Mouse (Mus musculus) forebrain, embryonic 10.5 days (tissue): Measurements from ENCODE around the gene Rtn4rl1. TPM values are rescaled to one million over a fixed set of nuclear protein-coding genes. Genes with fewer than 3 reads are reported as not detected.

Experiments
- DNase-seq: peaks from one replicate; pipeline ENCODE4 v3.0.0-alpha.2; 2017; ENCODE audit warnings: low spot score; ENCODE audit errors: extremely low spot score
- H3K27ac ChIP-seq: fragments of 300-500 bp; sonication (generic); 2 replicates; pipeline ENCODE4 v1.5.1; 2016; ENCODE audit warnings: mild to moderate bottlenecking
- H3K27me3 ChIP-seq: fragments of 300-500 bp; sonication (generic); 2 replicates; pipeline ENCODE4 v1.6.1; 2016; ENCODE audit warnings: mild to moderate bottlenecking; ENCODE audit not compliant: poor library complexity, severe bottlenecking
- H3K36me3 ChIP-seq: fragments of 300-500 bp; sonication (generic); replicated peaks from 2 replicates; pipeline ENCODE4 v1.6.1; 2016; ENCODE audit warnings: mild to moderate bottlenecking, moderate library complexity
- H3K4me1 ChIP-seq: fragments of 300-500 bp; sonication (generic); 2 replicates; pipeline ENCODE4 v1.6.1; 2016
- H3K4me3 ChIP-seq: fragments of 300-500 bp; sonication (generic); 2 replicates; pipeline ENCODE4 v1.5.1; 2016; ENCODE audit warnings: mild to moderate bottlenecking, moderate library complexity
- H3K9me3 ChIP-seq: fragments of 300-500 bp; sonication (generic); 2 replicates; pipeline ENCODE4 v1.6.1; 2016; ENCODE audit warnings: mild to moderate bottlenecking, moderate library complexity
- WGBS: fragments of 180-500 bp; shearing (Covaris S2); methylation state at CpG from one replicate; pipeline ENCODE4 v1.1.7; 2016; 5-methylcytosine and 5-hydroxymethylcytosine counted together
- polyA plus RNA-seq: library from polyadenylated mRNA; unstranded; fragments of >200 nt; fragmentation: Nextera tagmentation; extraction: Ambion mirVana; gene quantifications from 2 replicates; pipeline ENCODE4 v1.2.1, GENCODE M21; 2016

The Rtn4rl1 gene
- polyA plus RNA-seq, 1 experiment from 2014 or later: 1.1 TPM

- no peak overlapping the region for H3K27ac ChIP-seq
- DNase-seq: no peak
- H3K27me3 ChIP-seq: peaks cover 16% of the 10 kb centered on the region
- H3K4me1 ChIP-seq: peaks cover 21% of the 10 kb centered on the region
- no peak overlapping the region for H3K4me3 ChIP-seq
- no peaks in the 10 kb centered on the region for H3K9me3 ChIP-seq
- 83% methylated on average over 5 of the region's 5 CpGs for WGBS
- no peaks in the 10 kb centered on the region for H3K36me3 ChIP-seq
These were observed 61.7 kb downstream of the Rtn4rl1 start for GRCm38 (mm10) chr11:75255330-75255729.

GRCm38 (mm10) chr11:75257056-75257648 lies 63.6 kb downstream of the Rtn4rl1 start:
- WGBS: 77% methylated on average over 4 of the region's 4 CpGs
- Histone ChIP-seq H3K27ac (no peak overlapping the region), H3K9me3 (no peaks in the 10 kb centered on the region), H3K4me3 (no peak overlapping the region), H3K4me1 (peaks cover 26% of the 10 kb centered on the region), H3K27me3 (peaks cover 34% of the 10 kb centered on the region), H3K36me3 (no peaks in the 10 kb centered on the region)
- DNase-seq: no peak

GRCm38 (mm10) chr11:75259416-75259815 lies 65.8 kb downstream of the Rtn4rl1 start:
- Histone ChIP-seq H3K9me3 (no peaks in the 10 kb centered on the region), H3K4me3 (no peak overlapping the region), H3K36me3 (no peaks in the 10 kb centered on the region), H3K27ac (no peak overlapping the region), H3K4me1 (peaks cover 44% of the 10 kb centered on the region), H3K27me3 (peaks cover 51% of the 10 kb centered on the region)
- 77% methylated on average over 6 of the region's 6 CpGs for WGBS
- DNase-seq: no peak

GRCm38 (mm10) chr11:75259996-75260561 lies 66.5 kb downstream of the Rtn4rl1 start:
- H3K27me3 ChIP-seq: peaks cover 58% of the 10 kb centered on the region
- H3K36me3 ChIP-seq: no peaks in the 10 kb centered on the region
- no peak overlapping the region for H3K4me3 ChIP-seq
- H3K9me3 ChIP-seq: no peaks in the 10 kb centered on the region
- 69% methylated on average over 10 of the region's 10 CpGs for WGBS
- peaks cover 51% of the 10 kb centered on the region for H3K4me1 ChIP-seq
- no peak for DNase-seq
- peak overlapping the region; percentile 25 for H3K27ac ChIP-seq

- 94% methylated on average over 2 of the region's 2 CpGs for WGBS
- Histone ChIP-seq H3K4me1 (peaks cover 60% of the 10 kb centered on the region), H3K27me3 (peaks cover 67% of the 10 kb centered on the region), H3K9me3 (no peaks in the 10 kb centered on the region), H3K4me3 (no peak overlapping the region), H3K36me3 (no peaks in the 10 kb centered on the region), H3K27ac (no peak overlapping the region)
- DNase-seq: no peak
These were observed 67.4 kb downstream of the Rtn4rl1 start for GRCm38 (mm10) chr11:75261016-75261415.

- Histone ChIP-seq H3K27me3 (peaks cover 69% of the 10 kb centered on the region), H3K4me1 (peaks cover 65% of the 10 kb centered on the region), H3K36me3 (no peaks in the 10 kb centered on the region), H3K9me3 (no peaks in the 10 kb centered on the region), H3K27ac (0 out of 2 replicates have a peak overlapping the region, but pooled peaks have one; percentile 17), H3K4me3 (no peak overlapping the region)
- WGBS: 88% methylated on average over 4 of the region's 4 CpGs
- DNase-seq: no peak
These were observed 68.1 kb downstream of the Rtn4rl1 start for GRCm38 (mm10) chr11:75261730-75262129.

GRCm38 (mm10) chr11:75262181-75262580 lies 68.6 kb downstream of the Rtn4rl1 start:
- no peak overlapping the region for H3K27ac ChIP-seq
- no peak for DNase-seq
- WGBS: 91% methylated on average over 3 of the region's 3 CpGs
- no peaks in the 10 kb centered on the region for H3K9me3 ChIP-seq
- no peaks in the 10 kb centered on the region for H3K36me3 ChIP-seq
- peaks cover 68% of the 10 kb centered on the region for H3K4me1 ChIP-seq
- H3K27me3 ChIP-seq: peaks cover 71% of the 10 kb centered on the region
- no peak overlapping the region for H3K4me3 ChIP-seq

- H3K4me3 ChIP-seq: no peak overlapping the region
- H3K27me3 ChIP-seq: peaks cover 73% of the 10 kb centered on the region
- DNase-seq: no peak
- no peaks in the 10 kb centered on the region for H3K36me3 ChIP-seq
- H3K27ac ChIP-seq: peak overlapping the region; percentile 58
- peaks cover 73% of the 10 kb centered on the region for H3K4me1 ChIP-seq
- WGBS: 54% methylated on average over 5 of the region's 5 CpGs
- no peaks in the 10 kb centered on the region for H3K9me3 ChIP-seq
These were observed 69.2 kb downstream of the Rtn4rl1 start for GRCm38 (mm10) chr11:75262791-75263190.

GRCm38 (mm10) chr11:75263274-75263963 lies 69.8 kb downstream of the Rtn4rl1 start:
- no peak for DNase-seq
- Histone ChIP-seq H3K4me3 (no peak overlapping the region), H3K36me3 (no peaks in the 10 kb centered on the region), H3K9me3 (no peaks in the 10 kb centered on the region), H3K27ac (peak overlapping the region; percentile 58; the same call in 1 of the 2 replicates), H3K27me3 (peaks cover 73% of the 10 kb centered on the region), H3K4me1 (peaks cover 79% of the 10 kb centered on the region)
- 65% methylated on average over 15 of the region's 15 CpGs for WGBS

- Histone ChIP-seq H3K27ac (no peak overlapping the region), H3K9me3 (no peaks in the 10 kb centered on the region), H3K4me1 (peaks cover 81% of the 10 kb centered on the region), H3K4me3 (no peak overlapping the region), H3K36me3 (no peaks in the 10 kb centered on the region), H3K27me3 (peaks cover 73% of the 10 kb centered on the region)
- 70% methylated on average over 6 of the region's 6 CpGs for WGBS
- no peak for DNase-seq
These were observed 70.4 kb downstream of the Rtn4rl1 start for GRCm38 (mm10) chr11:75263964-75264312.

GRCm38 (mm10) chr11:75264550-75264949 lies 71.0 kb downstream of the Rtn4rl1 start:
- WGBS: 84% methylated on average over 6 of the region's 6 CpGs
- H3K27ac ChIP-seq: 0 out of 2 replicates have a peak overlapping the region, but pooled peaks have one; percentile 8
- H3K4me3 ChIP-seq: no peak overlapping the region
- H3K9me3 ChIP-seq: no peaks in the 10 kb centered on the region
- H3K27me3 ChIP-seq: peaks cover 68% of the 10 kb centered on the region
- H3K4me1 ChIP-seq: peaks cover 81% of the 10 kb centered on the region
- no peaks in the 10 kb centered on the region for H3K36me3 ChIP-seq
- DNase-seq: no peak

GRCm38 (mm10) chr11:75265545-75265944 lies 72.0 kb downstream of the Rtn4rl1 start:
- no peaks in the 10 kb centered on the region for H3K9me3 ChIP-seq
- WGBS: 60% methylated on average over 15 of the region's 15 CpGs
- H3K4me3 ChIP-seq: no peak overlapping the region
- DNase-seq: no peak
- peaks cover 65% of the 10 kb centered on the region for H3K27me3 ChIP-seq
- H3K27ac ChIP-seq: peak overlapping the region; percentile 54; the same call in 1 of the 2 replicates
- peaks cover 79% of the 10 kb centered on the region for H3K4me1 ChIP-seq
- H3K36me3 ChIP-seq: no peaks in the 10 kb centered on the region

- Histone ChIP-seq H3K4me3 (no peak overlapping the region), H3K27me3 (peaks cover 55% of the 10 kb centered on the region), H3K27ac (no peak overlapping the region), H3K9me3 (no peaks in the 10 kb centered on the region), H3K4me1 (peaks cover 74% of the 10 kb centered on the region), H3K36me3 (no peaks in the 10 kb centered on the region)
- DNase-seq: no peak
- 65% methylated on average over 9 of the region's 9 CpGs for WGBS
These were observed 74.3 kb downstream of the Rtn4rl1 start for GRCm38 (mm10) chr11:75267826-75268281.
